Mouse (Mus musculus) c-Kit-positive CD71-negative TER-119-negative erythroid progenitor cells, embryonic 14.5 days (primary cell): ENCODE measurements around the gene Akap11.

ENCODE experiments used
- DNase-seq: peaks from one replicate; pipeline ENCODE4 v3.0.0-alpha.2; 2013; ENCODE audit warnings: low read depth

Gene Akap11

GRCm38 (mm10) chr14:78528461-78529425 lies 7.9 kb downstream of the Akap11 start:
- no peak for DNase-seq

DNA sequence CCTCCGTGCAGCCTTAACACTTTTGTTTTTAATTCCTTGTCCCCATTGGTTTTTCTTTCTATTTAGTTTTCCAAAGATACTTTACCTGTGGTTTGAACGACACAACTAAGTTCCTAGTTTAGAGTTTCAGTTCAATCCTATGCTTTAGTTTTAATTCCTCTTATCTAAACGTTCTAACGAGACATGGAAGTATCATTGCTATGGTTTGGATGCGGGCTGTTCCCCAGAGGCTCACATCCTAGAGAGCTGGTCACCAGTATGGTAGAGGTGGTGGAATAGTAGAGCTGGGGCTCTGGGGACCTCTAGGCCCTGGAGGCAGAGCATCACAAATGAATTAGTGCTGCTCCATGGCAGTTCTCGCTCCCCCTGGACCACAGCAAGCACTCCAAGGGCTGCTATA lies 9.7 kb downstream of the Akap11 start:
- DNase-seq: no peak

DNA sequence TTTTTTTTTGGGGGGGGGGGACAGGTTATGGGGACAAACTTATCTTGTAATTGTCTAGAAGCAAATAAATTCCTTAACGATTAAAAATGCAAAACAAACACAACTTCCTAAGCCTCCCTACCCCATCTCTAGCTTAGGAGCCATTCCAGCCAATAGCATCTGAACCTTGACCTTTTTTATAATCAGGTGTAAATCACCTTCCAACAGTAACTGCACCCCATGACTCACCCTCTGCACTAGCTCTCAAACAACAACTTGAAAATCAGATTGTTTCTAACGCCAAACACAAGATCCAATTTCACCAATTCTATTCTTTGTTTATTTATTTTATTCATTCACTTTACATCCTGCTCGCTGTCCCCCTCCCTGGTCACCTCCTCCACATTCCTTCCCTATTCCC lies 10.1 kb downstream of the Akap11 start:
- DNase-seq: no peak

DNA sequence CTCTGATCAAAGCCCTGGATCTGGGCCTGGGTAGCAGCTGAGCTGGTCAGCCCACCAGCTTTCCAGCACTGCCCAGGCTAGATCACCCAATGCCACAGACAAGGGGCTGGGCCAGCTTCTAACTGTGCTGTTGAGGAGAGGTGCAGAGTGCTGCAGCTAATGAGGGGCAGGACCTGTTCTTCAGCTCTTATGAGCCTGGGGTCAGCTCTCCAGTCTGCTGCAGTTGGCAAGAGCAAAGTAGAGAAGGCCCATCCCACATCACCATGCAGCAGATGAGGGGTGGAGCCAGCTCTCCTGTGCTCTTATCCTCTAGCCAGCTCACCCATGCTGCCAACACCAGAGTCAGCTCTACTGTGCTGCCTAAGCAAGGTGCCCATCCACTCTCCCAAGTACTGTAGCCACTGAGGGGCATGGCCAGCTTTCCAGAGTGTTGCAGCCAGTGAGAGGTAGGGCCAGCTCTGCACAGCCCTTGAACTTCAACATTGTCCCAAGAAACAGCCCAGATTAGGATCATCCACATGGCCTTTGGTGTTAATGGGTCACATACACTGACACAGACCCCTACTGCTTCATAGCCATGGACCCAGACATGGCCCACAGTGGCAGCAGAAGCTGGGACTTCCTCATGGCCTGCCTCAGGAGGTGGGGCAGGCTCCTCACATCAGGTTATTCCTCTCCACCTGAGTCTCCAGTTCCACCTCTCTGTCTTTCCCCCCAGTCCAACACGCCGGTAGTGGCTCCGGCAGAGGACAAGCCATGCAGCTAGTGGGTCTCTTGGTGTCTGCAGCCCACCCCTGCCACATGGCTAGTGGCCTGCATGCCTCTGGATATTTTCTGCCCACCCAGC lies 10.8 kb downstream of the Akap11 start:
- no peak for DNase-seq

DNA sequence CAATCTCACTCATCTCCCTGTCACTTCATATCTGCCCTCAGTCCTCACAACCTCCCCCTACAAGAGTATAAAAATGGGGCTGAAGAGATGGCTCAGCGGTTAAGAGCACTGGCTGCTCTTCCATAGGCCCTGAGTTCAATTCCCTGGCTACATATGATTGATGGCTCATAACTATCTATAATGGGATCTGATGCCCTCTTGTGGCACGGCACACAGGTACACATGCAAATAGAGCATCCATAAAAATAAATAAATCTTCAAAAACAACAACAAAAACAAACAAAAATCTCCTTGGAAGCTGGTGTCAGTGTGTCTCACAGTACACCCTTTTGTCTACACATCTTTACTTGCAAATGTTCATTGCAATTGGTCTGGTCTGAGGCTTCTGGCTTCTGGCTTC lies 11.5 kb downstream of the Akap11 start:
- no peak for DNase-seq

- no peak for DNase-seq
These were observed 25.9 kb downstream of the Akap11 start for GRCm38 (mm10) chr14:78510713-78511112.

DNA sequence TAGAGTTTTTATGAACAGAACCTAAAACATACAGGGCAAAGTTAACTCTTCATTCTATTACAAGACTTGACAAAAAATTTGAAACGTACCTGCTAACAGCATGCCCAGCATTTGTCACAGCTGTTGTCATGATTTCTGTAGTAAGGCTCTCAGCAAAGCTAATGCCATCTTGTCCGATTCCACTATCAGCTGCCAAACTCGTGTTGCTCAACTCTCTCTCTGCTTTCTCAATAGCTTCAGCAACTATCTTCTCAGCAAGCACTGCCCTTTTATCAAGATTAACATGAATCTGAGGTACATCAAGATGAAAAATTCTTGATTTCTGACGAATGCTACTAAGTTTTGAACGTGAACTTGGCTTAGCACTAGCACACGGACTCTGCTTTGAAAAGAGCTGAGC lies 26.8 kb downstream of the Akap11 start:
- no peak for DNase-seq

DNA sequence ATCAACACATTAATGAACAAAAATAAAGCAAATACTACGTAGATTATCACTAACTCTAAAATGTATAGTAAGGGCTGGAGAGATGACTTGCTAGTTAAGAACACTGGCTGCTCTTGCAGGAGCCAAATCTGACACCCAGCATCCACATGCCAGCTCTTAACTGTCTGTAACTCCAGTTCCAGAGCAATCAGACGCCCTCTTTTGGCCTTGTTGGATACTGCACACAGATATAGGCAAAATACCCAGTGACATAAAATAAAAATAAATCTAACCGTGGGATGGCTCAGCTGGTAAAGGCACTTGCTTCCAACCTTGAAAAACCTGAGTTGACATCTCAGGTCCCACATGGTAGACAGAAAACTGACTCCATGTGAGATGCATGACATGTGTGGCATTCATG lies 36.0 kb downstream of the Akap11 start:
- no peak for DNase-seq

DNA sequence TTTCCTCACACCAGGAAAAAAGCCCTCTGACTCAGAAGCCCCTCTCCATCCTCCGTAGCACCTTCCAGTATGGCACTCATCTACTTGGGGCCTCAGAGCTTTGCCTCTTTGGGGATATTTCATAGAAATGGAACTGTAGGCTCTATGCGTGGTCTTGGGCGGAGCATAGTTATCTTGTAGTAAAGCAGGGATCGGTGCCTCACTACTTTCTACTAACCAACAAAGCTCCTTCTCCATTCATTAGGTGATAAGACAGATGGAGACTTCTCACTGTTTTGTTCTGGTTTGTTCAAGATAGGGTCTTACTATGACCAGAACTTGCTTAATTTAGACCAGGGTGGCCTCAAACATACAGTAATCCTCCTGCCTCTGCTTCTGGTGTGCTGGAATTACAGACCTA lies 39.9 kb downstream of the Akap11 start:
- DNase-seq: no peak

GRCm38 (mm10) chr14:78495241-78495640 lies 41.4 kb downstream of the Akap11 start:
- DNase-seq: no peak

DNA sequence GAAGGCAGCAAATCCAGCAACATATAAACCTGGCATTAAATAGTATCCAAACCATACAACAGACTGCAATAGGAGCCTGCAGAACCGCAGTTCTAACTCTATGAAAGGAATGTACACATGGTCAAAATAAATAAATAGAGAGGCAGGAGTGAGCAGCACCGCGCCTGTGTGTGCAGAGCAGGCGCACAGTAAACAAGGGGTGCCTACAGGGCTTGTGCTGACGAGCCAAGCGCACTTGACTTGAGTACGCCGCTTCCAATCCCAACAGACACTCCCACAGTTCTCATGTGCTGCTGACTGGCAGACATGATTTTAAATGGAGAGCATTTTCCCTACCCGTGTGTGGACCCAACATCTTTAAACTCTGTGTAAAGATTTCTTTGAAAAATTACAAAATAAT lies 44.0 kb downstream of the Akap11 start:
- no peak for DNase-seq

DNA sequence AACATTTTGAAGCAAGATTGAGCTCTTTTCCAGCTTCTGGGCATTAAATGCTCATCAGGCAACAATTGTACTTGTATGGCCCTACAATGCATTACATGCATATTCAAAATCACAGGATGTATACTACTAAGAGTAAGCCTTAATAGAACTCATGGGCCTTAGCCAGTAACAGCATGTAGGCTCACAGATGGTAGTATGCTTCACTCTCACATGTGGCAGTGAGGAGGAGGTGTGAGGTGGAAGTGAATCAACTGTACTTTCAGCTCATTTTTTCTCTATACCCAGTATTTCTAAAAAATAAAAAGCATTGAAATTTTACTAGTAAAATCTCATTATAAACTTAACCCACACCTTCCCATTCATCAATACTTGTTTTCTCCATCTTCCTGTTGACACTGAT lies 45.2 kb downstream of the Akap11 start:
- no peak for DNase-seq

GRCm38 (mm10) chr14:78482385-78483231 lies 54.0 kb downstream of the Akap11 start:
- no peak for DNase-seq

- DNase-seq: no peak
These were observed 62.5 kb downstream of the Akap11 start for GRCm38 (mm10) chr14:78474058-78474457.

GRCm38 (mm10) chr14:78470714-78471113 lies 65.9 kb downstream of the Akap11 start:
- no peak for DNase-seq

DNA sequence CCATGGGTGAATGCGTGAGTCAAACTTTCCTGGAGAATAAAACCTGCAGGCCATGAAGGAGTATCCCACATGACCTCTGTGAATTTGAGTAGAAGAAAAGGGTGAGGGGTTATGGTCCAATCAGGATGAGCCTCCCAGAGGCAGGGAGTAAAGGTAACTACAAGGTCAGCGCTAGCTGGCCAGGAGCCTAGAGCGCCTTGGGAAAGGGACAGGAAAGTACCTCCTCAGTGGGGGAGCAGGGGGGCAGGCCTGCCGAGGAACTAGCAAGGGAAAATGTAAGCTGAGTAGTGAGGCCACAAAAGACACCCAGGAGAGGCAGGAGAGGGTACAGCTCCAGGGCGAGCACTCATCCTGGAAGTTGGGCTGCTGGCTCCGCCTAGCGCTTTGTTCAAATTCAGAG lies 67.6 kb downstream of the Akap11 start:
- no peak for DNase-seq

GRCm38 (mm10) chr14:78467994-78468393 lies 68.6 kb downstream of the Akap11 start:
- no peak for DNase-seq

DNA sequence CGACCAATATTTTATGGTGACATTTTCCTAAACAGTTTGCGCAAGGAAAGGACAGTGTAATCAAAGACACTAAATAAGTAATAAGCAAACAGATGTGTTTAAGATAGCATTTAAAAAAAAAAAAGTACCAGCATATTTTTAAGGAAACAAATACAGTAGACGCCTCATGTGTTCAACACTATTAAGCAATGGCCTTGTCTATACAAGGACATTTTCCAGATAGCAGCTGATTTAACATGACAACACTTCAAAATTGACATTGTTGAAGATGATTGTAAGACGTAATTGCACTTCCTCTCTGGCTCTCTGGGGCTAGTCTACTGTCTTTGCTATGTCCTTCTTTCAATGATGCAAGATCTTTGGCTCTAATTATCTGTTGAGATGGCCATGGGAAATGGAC lies 72.3 kb downstream of the Akap11 start:
- DNase-seq: no peak

DNA sequence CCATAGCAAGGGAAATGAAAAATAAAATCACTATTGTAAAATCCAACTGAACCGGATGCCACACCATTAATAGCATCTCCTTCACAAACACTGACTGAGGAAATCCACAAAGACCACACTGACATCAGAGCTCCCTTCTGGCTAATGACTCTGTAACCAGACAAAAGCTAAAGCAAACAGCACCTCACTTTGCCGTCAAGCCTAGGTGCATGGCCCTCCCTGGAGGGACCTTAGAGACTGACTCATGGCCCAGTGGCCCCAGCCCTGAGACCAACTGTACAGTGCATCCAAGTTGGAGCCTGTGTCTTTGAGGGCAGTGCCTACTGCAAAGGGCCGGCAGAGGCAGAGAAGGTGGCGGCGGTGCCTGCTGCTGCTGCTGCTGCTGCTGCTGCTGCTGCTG lies 77.5 kb downstream of the Akap11 start:
- DNase-seq: no peak

DNA sequence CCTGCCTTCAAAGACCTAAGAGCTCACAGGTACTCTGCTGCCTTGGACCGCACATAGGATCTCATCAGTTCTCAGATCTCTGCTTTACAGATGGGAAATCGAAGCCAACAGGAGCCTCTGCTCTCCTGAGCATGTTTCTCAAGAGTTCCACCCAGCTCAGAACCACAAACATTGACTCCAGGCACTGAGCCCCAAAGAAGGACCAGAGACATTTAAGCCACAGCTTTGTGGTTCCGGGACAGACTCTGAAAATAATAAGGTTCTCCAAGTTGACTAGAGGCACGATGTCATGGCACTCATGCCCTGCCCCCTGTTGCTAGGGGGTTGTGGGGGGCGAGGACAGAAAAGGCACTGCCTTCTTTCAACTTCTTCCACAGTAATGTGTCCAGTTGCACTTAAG lies 77.9 kb downstream of the Akap11 start:
- DNase-seq: no peak

GRCm38 (mm10) chr14:78454970-78455369 lies 81.6 kb downstream of the Akap11 start:
- no peak for DNase-seq

- DNase-seq: no peak
These were observed 87.7 kb downstream of the Akap11 start for GRCm38 (mm10) chr14:78448807-78449406.
